Mouse (Mus musculus): Measurements from ENCODE around the gene Gm3526.
"Not testable (repeated sequence)": the region's sequence is repeated elsewhere in the genome, so short reads cannot be mapped to it uniquely, and the experiment has no call there.

Gm3526 gene

GRCm38 (mm10) chr14:5260480-5260879, at the start of gene Gm3526:
Gene Gm3526 (minus strand): TSS chr14:5260580.
- DNase-seq, result not testable (repeated sequence)

Measured in liver (tissue).